Mouse (Mus musculus) fibroblast of lung, adult 2 months (primary cell): ENCODE results near the gene Plekho1.
"Not testable (repeated sequence)": the region's sequence is repeated elsewhere in the genome, so short reads cannot be mapped to it uniquely, and the experiment has no call there.

Experiments used
- DNase-seq: peaks from one replicate; pipeline ENCODE4 v3.0.0-alpha.2; 2011; ENCODE audit warnings: low read depth

The Plekho1 gene

GRCm38 (mm10) chr3:95980276-95980970 lies 15.4 kb downstream of the Plekho1 start:
- no peak for DNase-seq

GRCm38 (mm10) chr3:95978265-95978664 lies 17.5 kb downstream of the Plekho1 start:
- DNase-seq: no peak

GRCm38 (mm10) chr3:95977587-95977986 lies 18.2 kb downstream of the Plekho1 start:
- DNase-seq: not testable (repeated sequence)

GRCm38 (mm10) chr3:95977079-95977478 lies 18.7 kb downstream of the Plekho1 start:
- no peak for DNase-seq

GRCm38 (mm10) chr3:95972873-95973634 lies 22.7 kb downstream of the Plekho1 start:
- no peak for DNase-seq

GRCm38 (mm10) chr3:95972251-95972872 lies 23.4 kb downstream of the Plekho1 start:
- DNase-seq: no peak

GRCm38 (mm10) chr3:95970661-95971060 lies 25.1 kb downstream of the Plekho1 start:
- not testable (repeated sequence) for DNase-seq

- DNase-seq: no peak
Measured at GRCm38 (mm10) chr3:95969277-95969676, 26.5 kb downstream of the Plekho1 start.

GRCm38 (mm10) chr3:95965518-95966451 lies 30.0 kb downstream of the Plekho1 start:
- no peak for DNase-seq

GRCm38 (mm10) chr3:95963681-95964080 lies 32.1 kb downstream of the Plekho1 start:
- no peak for DNase-seq

- DNase-seq: no peak
Measured at GRCm38 (mm10) chr3:95963230-95963629, 32.6 kb downstream of the Plekho1 start.

- DNase-seq: not testable (repeated sequence)
Measured at GRCm38 (mm10) chr3:95962182-95962581, 33.6 kb downstream of the Plekho1 start.

GRCm38 (mm10) chr3:95959807-95960206 lies 36.0 kb downstream of the Plekho1 start:
- DNase-seq: no peak

- DNase-seq: no peak
Measured at GRCm38 (mm10) chr3:95959082-95959481, 36.7 kb downstream of the Plekho1 start.

- no peak for DNase-seq
Measured at GRCm38 (mm10) chr3:95957359-95958148, 38.2 kb downstream of the Plekho1 start.

GRCm38 (mm10) chr3:95955318-95955717 lies 40.5 kb downstream of the Plekho1 start:
- no peak for DNase-seq

GRCm38 (mm10) chr3:95954648-95955173 lies 41.1 kb downstream of the Plekho1 start:
- not testable (repeated sequence) for DNase-seq

GRCm38 (mm10) chr3:95953522-95953921 lies 42.3 kb downstream of the Plekho1 start:
- DNase-seq: no peak

- no peak for DNase-seq
Measured at GRCm38 (mm10) chr3:95953023-95953422, 42.8 kb downstream of the Plekho1 start.

- DNase-seq: not testable (repeated sequence)
Measured at GRCm38 (mm10) chr3:95951566-95951965, 44.2 kb downstream of the Plekho1 start.
